In genomic region chr11:99126482-99127253, GRCm38 (mm10) we compare ENCODE assay signal across 9 mouse cellular contexts. TPM values are rescaled to one million over a fixed set of nuclear protein-coding genes. Genes with fewer than 3 reads are reported as not detected.
DNase-seq lines count a peak whose midpoint lies in the region; ATAC-seq lines count a peak whose summit lies in the region.
"Had no signal": no experiment of that assay in that cellular context is flagged by ENCODE, and none has a peak within 500 bp of the region (broad histone marks: within the 10 kb centered on the region; RNA-seq: fewer than 3 reads in every experiment).

No protein-coding gene starts in this region.

- WGBS in limb, embryonic 13.5 days: 33% methylated on average over 5 of the region's 5 CpGs
- 29% methylated on average over 5 of the region's 5 CpGs for WGBS in stomach, embryonic 16.5 days

- no peak overlapping the region for H3K4me3 ChIP-seq in limb, embryonic 13.5 days
- no peak overlapping the region for H3K4me3 ChIP-seq in stomach, embryonic 16.5 days (replicated peaks; ENCODE audit: low read length)

- intact Hi-C loops in heart, postnatal 25 days (cut with DNase I): loop anchor here (2.0 kb wide), 1 partner anchor 18 kb away; no protein-coding TSS in a partner anchor

- H3K27me3 ChIP-seq in limb, embryonic 13.5 days: no peaks in the 10 kb centered on the region
- H3K27me3 ChIP-seq in stomach, embryonic 16.5 days (ENCODE audit: control insufficient read depth, insufficient read depth, low read length): no peaks in the 10 kb centered on the region

- H3K4me2 ChIP-seq in limb, embryonic 13.5 days (replicated peaks): no peak overlapping the region
- H3K4me2 ChIP-seq in stomach, embryonic 16.5 days (ENCODE audit: low read depth, low read length): no peak overlapping the region

- H3K36me3 ChIP-seq in limb, embryonic 13.5 days: no peaks in the 10 kb centered on the region
- no peaks in the 10 kb centered on the region for H3K36me3 ChIP-seq in stomach, embryonic 16.5 days (ENCODE audit: control insufficient read depth, insufficient read depth, low read length)

- peaks cover 5% of the 10 kb centered on the region; the same call in 1 of the 2 replicates for H3K9me3 ChIP-seq in limb, embryonic 13.5 days
- H3K9me3 ChIP-seq in stomach, embryonic 16.5 days (replicated peaks; ENCODE audit: control insufficient read depth, low read length): no peaks in the 10 kb centered on the region

- peak overlapping the region; percentile 48; the same call in 1 of the 2 replicates for H3K27ac ChIP-seq in limb, embryonic 13.5 days
- H3K27ac ChIP-seq in stomach, embryonic 16.5 days (ENCODE audit: low read length): peak overlapping the region; percentile 75

- DNase-seq in right cerebral cortex, adult 18-20 months: peak; percentile 70
- DNase-seq in right cerebral cortex, postnatal 4 days: no peak
- DNase-seq in heart, postnatal 25 days (ENCODE audit: low spot score): peak; percentile 38
- DNase-seq in spleen, postnatal 10 days (ENCODE audit: low spot score in 2 of 2): no peak
- no peak for DNase-seq in layer of hippocampus, postnatal 25 days (ENCODE audit: extremely low spot score in 1 of 2, low spot score in 1 of 2)

- H3K9ac ChIP-seq in limb, embryonic 13.5 days: no peak overlapping the region; the same call in none of the 2 replicates
- H3K9ac ChIP-seq in stomach, embryonic 16.5 days (ENCODE audit: low read length): peak overlapping the region; percentile 11

- peaks cover 46% of the 10 kb centered on the region for H3K4me1 ChIP-seq in limb, embryonic 13.5 days
- peaks cover 24% of the 10 kb centered on the region for H3K4me1 ChIP-seq in stomach, embryonic 16.5 days (ENCODE audit: control insufficient read depth, insufficient read depth, low read length)

- ATAC-seq in limb, embryonic 13.5 days (ENCODE audit: low FRiP score, low read depth): no peak
- ATAC-seq in stomach, embryonic 16.5 days (ENCODE audit: insufficient read depth, low FRiP score): peak; percentile 65; the same call in 1 of the 2 replicates

RNA-seq across cellular contexts. Expression of gene Ccr7, which starts 28.2 kb away (rescaled TPM):
- under 1 TPM; 0.29 to 0.64 TPM for total RNA-seq in heart, postnatal 25 days (2021)
- polyA plus RNA-seq in limb, embryonic 13.5 days (2015; fragmentation: Nextera tagmentation; extraction: Ambion mirVana): 0.39 and 0.83 TPM in 2 replicates
- polyA plus RNA-seq in stomach, embryonic 16.5 days (2015; fragmentation: Nextera tagmentation; extraction: Ambion mirVana): 0.19 TPM in 2 replicates
- not detected for total RNA-seq in layer of hippocampus, postnatal 25 days (2021)
- polyA plus RNA-seq: neural tube, embryonic 14.5 days had no signal

RNA-seq across cellular contexts. Expression of gene Tns4, which starts 37.6 kb away (rescaled TPM):
- under 1 TPM; 0.18 to 0.20 TPM for total RNA-seq in heart, postnatal 25 days (2021)
- polyA plus RNA-seq in limb, embryonic 13.5 days (2015; fragmentation: Nextera tagmentation; extraction: Ambion mirVana): 0.55 and 1.2 TPM in 2 replicates
- 1.8 and 2.4 TPM in 2 replicates for polyA plus RNA-seq in stomach, embryonic 16.5 days (2015; fragmentation: Nextera tagmentation; extraction: Ambion mirVana)
- not detected for total RNA-seq in layer of hippocampus, postnatal 25 days (2021)
- total RNA-seq: hematopoietic stem cell, adult 5-6 weeks had no signal
- polyA plus RNA-seq: neural tube, embryonic 14.5 days had no signal

Comparison
In these comparisons a context has a peak if more than half of its experiments do, and no peak if none do; other contexts are left out.
1. DNase-seq: peak in right cerebral cortex, adult 18-20 months (single experiment) and heart, postnatal 25 days (single experiment); none in right cerebral cortex, postnatal 4 days (single experiment), spleen, postnatal 10 days (0 of 2) and layer of hippocampus, postnatal 25 days (0 of 2).